Mouse (Mus musculus) ES-Bruce4 (cell line): ENCODE measurements around the gene Arrb1.

ENCODE experiments used
- CTCF ChIP-seq: IDR thresholded peaks from one replicate; pipeline ENCODE4 v1.8.1; 2011; ENCODE audit warnings: low read depth, low read length
- EP300 ChIP-seq: IDR thresholded peaks from 2 replicates; pipeline ENCODE4 v1.6.1; 2011; ENCODE audit warnings: low read depth, low read length; ENCODE audit not compliant: insufficient read depth
- POLR2A ChIP-seq: IDR thresholded peaks from one replicate; pipeline ENCODE4 v1.8.1; 2011; ENCODE audit warnings: low read length; ENCODE audit not compliant: insufficient read depth

DNA sequence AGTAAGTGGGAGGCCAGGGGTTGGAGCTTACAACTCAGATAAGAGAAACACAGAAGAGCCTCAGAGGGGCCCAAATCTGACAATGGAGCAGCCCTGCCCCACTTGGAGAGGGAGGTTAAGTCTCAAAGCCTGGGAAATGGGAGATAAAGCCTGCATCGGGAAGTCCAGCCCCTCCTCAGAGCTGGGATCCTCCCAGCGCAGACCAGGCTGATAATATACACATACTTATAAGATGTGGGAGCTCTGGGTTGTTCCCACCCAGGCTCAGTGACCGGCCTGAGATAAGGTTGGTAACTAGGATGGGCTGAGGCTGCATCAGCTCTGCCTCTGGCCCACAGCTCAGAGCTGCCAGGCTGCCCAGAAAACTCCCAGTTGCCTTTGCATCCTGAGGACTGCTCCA lies 106.8 kb downstream of the Arrb1 start:
- no peak for TF ChIP-seq CTCF
- no peak for TF ChIP-seq POLR2A
- TF ChIP-seq EP300 = no peak
